Mouse (Mus musculus): Measurements from ENCODE around the gene Rpl36. TPM values are rescaled to one million over a fixed set of nuclear protein-coding genes. Genes with fewer than 3 reads are reported as not detected.

Gene Rpl36
- polyA plus RNA-seq, 1 experiment from 2014 or later: 1,263 TPM

DNA sequence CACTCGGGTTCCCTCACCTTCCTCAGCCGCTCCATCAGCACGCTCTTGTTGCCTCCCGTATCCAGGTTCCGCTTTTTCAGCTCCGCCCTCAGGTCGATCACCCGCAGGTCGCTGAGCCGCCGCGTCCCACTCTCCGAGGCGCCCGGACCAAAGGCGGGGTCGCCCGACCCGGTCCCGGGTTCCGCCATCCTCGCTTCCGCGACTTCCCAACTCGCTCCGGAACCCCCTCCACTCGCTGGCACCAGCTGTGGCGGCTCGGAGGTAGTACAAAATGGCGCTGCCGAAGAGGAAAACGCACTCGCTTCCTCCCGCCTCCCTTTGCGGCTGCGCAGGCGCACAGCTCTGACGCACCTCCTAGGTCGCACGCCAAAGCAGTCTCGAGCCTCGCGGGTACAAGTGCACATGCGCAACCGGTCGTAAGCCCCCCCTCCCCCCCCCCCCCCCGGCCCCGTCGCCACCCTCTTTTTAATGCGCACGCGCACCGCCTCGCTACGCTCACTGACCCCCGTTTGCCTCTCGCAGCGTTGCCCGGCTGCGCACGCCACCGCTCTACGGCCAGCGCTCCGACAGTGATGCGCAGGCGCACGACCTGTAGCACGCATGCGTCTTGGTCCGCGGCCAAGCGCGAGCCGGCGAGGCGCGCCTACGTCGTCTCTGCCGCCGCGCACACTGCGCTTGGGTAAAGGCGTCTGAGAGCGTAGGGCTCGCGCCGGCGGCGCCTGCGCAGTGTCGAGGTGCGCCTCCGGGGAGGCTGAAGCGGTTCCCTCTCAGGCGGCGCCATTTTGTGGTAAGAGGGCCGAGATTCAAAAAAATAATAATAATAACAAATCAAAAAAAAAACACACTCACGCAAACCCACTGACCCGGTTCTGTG lies 28.7 kb upstream of the Rpl36 start, which contains the start of the genes Safb2 and Safb:
Gene Safb2 (minus strand): TSS at position 329 of the 874 bp plus-strand sequence.
Gene Safb (plus strand): TSS at position 569 of the 874 bp plus-strand sequence.
- ATAC-seq (ENCODE audit: low FRiP score): peak; percentile 95

DNA sequence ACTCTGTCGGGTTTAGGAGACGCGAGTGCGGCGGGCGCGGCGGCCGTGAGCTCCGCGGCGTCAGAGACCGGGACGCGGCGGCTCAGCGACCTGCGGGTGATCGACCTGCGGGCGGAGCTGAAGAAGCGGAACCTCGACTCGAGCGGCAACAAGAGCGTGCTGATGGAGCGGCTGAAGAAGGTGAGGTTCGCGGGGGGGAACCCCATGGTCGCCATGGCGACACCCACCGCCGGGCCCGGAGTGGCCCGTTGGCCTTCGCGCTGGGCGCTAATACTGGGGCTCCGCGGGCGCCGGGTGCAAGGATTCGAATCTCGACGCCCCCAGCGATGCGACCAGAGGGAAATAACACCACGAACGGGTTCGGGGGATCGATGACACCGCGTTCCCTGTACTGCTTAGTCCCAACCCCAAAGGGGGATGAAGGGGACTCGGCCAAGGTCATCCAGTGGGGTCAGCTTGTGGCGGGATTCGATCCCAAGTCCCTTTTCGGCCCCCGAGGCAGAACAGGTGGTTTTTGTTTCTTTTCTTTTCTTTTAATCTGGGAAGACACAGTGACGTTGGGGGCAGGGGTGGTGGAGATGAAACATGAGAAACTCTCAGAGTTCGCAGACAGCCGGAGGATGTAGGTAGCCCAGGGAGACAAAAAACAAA lies 27.9 kb upstream of the Rpl36 start:
- H3K36me3 ChIP-seq (replicated peaks; ENCODE audit: control insufficient read depth, insufficient read depth): peaks cover 63% of the 10 kb centered on the region

More for the DNA sequence above, 28.7 kb upstream of the Rpl36 start, which contains the start of the genes Safb2 and Safb:
- H3K9me3 ChIP-seq (ENCODE audit: control insufficient read depth, low read length): no peaks in the 10 kb centered on the region
- peak; percentile 99 for DNase-seq (ENCODE audit: low spot score)
- peak within 1 kb of the TSS; percentile 95 for H3K27ac ChIP-seq
- under 1% methylated on average over 90 of the region's 101 CpGs for WGBS
- H3K4me1 ChIP-seq (replicated peaks; ENCODE audit: control insufficient read depth, insufficient read depth, low read length): peaks cover 37% of the 10 kb centered on the region
- H3K4me3 ChIP-seq (replicated peaks; ENCODE audit: low read length): peak within 1 kb of the TSS; percentile 90
- peak within 1 kb of the TSS; percentile 92 for H3K9ac ChIP-seq
- peaks cover 63% of the 10 kb centered on the region for H3K36me3 ChIP-seq (replicated peaks; ENCODE audit: control insufficient read depth, insufficient read depth)
- H3K4me2 ChIP-seq (replicated peaks): peak within 1 kb of the TSS; percentile 68
- no peaks in the 10 kb centered on the region for H3K27me3 ChIP-seq (ENCODE audit: control insufficient read depth, insufficient read depth, low read length)

GRCm38 (mm10) chr17:56587773-56588172 lies 25.4 kb upstream of the Rpl36 start:
- no peak for DNase-seq (ENCODE audit: low spot score)
- no peaks in the 10 kb centered on the region for H3K9me3 ChIP-seq (ENCODE audit: control insufficient read depth, low read length)
- ATAC-seq (ENCODE audit: low FRiP score): no peak
- peak overlapping the region; percentile 29 for H3K4me2 ChIP-seq (replicated peaks)
- no peak overlapping the region for H3K9ac ChIP-seq
- H3K4me1 ChIP-seq (replicated peaks; ENCODE audit: control insufficient read depth, insufficient read depth, low read length): peaks cover 30% of the 10 kb centered on the region
- H3K27ac ChIP-seq: no peak overlapping the region
- no peak overlapping the region for H3K4me3 ChIP-seq (replicated peaks; ENCODE audit: low read length)
- peaks cover 66% of the 10 kb centered on the region for H3K36me3 ChIP-seq (replicated peaks; ENCODE audit: control insufficient read depth, insufficient read depth)
- H3K27me3 ChIP-seq (ENCODE audit: control insufficient read depth, insufficient read depth, low read length): no peaks in the 10 kb centered on the region
- WGBS: 76% methylated on average over 1 of the region's 1 CpGs

More for the DNA sequence above, 27.9 kb upstream of the Rpl36 start:
- H3K4me1 ChIP-seq (replicated peaks; ENCODE audit: control insufficient read depth, insufficient read depth, low read length): peaks cover 37% of the 10 kb centered on the region
- DNase-seq (ENCODE audit: low spot score): peak; percentile 36
- no peaks in the 10 kb centered on the region for H3K27me3 ChIP-seq (ENCODE audit: control insufficient read depth, insufficient read depth, low read length)
- H3K27ac ChIP-seq: peak overlapping the region; percentile 94
- peak overlapping the region; percentile 65 for H3K4me2 ChIP-seq (replicated peaks)
- ATAC-seq (ENCODE audit: low FRiP score): peak; percentile 7
- under 1% methylated on average over 61 of the region's 61 CpGs for WGBS
- no peaks in the 10 kb centered on the region for H3K9me3 ChIP-seq (ENCODE audit: control insufficient read depth, low read length)
- peak overlapping the region; percentile 92 for H3K9ac ChIP-seq
- H3K4me3 ChIP-seq (replicated peaks; ENCODE audit: low read length): peak overlapping the region; percentile 90

- H3K27me3 ChIP-seq (ENCODE audit: control insufficient read depth, insufficient read depth, low read length): no peaks in the 10 kb centered on the region
- 98% methylated on average over 4 of the region's 4 CpGs for WGBS
- H3K27ac ChIP-seq: no peak overlapping the region
These were observed 24.3 kb upstream of the Rpl36 start for GRCm38 (mm10) chr17:56588921-56589320.

GRCm38 (mm10) chr17:56592553-56592952 lies 20.7 kb upstream of the Rpl36 start:
- DNase-seq (ENCODE audit: low spot score) (no peak), ATAC-seq (ENCODE audit: low FRiP score) (no peak)
- Histone ChIP-seq H3K9me3 (ENCODE audit: control insufficient read depth, low read length) (no peaks in the 10 kb centered on the region), H3K4me2 (replicated peaks) (no peak overlapping the region), H3K4me1 (replicated peaks; ENCODE audit: control insufficient read depth, insufficient read depth, low read length) (peaks cover 3% of the 10 kb centered on the region), H3K4me3 (replicated peaks; ENCODE audit: low read length) (no peak overlapping the region), H3K27me3 (ENCODE audit: control insufficient read depth, insufficient read depth, low read length) (no peaks in the 10 kb centered on the region), H3K9ac (no peak overlapping the region), H3K27ac (no peak overlapping the region), H3K36me3 (replicated peaks; ENCODE audit: control insufficient read depth, insufficient read depth) (peaks cover 100% of the 10 kb centered on the region)

More at GRCm38 (mm10) chr17:56588921-56589320, 24.3 kb upstream of the Rpl36 start:
- Histone ChIP-seq H3K4me1 (replicated peaks; ENCODE audit: control insufficient read depth, insufficient read depth, low read length) (peaks cover 22% of the 10 kb centered on the region), H3K9me3 (ENCODE audit: control insufficient read depth, low read length) (no peaks in the 10 kb centered on the region), H3K36me3 (replicated peaks; ENCODE audit: control insufficient read depth, insufficient read depth) (peaks cover 78% of the 10 kb centered on the region), H3K4me3 (replicated peaks; ENCODE audit: low read length) (no peak overlapping the region), H3K4me2 (replicated peaks) (no peak overlapping the region), H3K9ac (no peak overlapping the region)
- DNase-seq (ENCODE audit: low spot score) (no peak), ATAC-seq (ENCODE audit: low FRiP score) (no peak)

DNA sequence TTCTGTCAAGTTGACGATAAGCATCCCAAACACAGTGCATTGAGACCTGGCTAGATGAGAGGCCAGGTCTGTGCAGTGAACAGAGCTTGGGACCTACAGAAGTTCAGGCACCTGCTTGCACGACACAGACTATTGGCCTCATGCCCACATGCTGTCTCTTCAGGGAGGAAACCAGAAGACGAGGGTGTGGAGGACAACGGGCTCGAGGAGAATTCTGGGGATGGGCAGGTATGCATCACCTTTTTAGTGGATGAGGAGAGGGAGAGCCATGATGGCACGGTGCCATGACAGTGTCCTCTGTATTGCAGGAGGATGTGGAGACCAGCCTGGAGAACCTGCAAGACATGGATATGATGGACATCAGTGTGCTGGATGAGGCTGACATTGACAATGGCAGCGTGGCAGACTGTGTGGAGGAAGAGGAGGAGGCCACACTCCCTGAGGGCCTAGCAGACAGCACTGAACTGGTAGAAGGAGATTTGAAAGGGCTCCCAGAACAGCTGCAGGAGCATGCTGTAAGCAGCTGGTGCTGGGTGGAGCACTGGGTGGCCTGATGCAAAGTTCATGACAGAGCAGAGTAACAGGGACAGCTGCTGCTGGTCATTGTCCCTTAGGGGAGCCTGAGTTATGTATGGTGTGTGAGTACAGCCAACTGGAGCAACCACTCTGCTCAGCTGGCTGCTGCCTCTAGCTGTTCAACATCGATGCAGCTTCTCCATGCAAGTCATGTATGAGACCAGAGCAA lies 19.5 kb upstream of the Rpl36 start:
- no peaks in the 10 kb centered on the region for H3K27me3 ChIP-seq (ENCODE audit: control insufficient read depth, insufficient read depth, low read length)
- H3K4me2 ChIP-seq (replicated peaks): no peak overlapping the region
- H3K4me3 ChIP-seq (replicated peaks; ENCODE audit: low read length): no peak overlapping the region
- no peak for ATAC-seq (ENCODE audit: low FRiP score)
- no peaks in the 10 kb centered on the region for H3K4me1 ChIP-seq (replicated peaks; ENCODE audit: control insufficient read depth, insufficient read depth, low read length)
- 89% methylated on average over 8 of the region's 8 CpGs for WGBS
- H3K9ac ChIP-seq: no peak overlapping the region
- DNase-seq (ENCODE audit: low spot score): no peak
- H3K27ac ChIP-seq: no peak overlapping the region
- H3K36me3 ChIP-seq (replicated peaks; ENCODE audit: control insufficient read depth, insufficient read depth): peaks cover 96% of the 10 kb centered on the region
- no peaks in the 10 kb centered on the region for H3K9me3 ChIP-seq (ENCODE audit: control insufficient read depth, low read length)

GRCm38 (mm10) chr17:56603186-56604069 lies 9.8 kb upstream of the Rpl36 start:
- peaks cover 3% of the 10 kb centered on the region for H3K4me1 ChIP-seq (replicated peaks; ENCODE audit: control insufficient read depth, insufficient read depth, low read length)
- H3K9me3 ChIP-seq (ENCODE audit: control insufficient read depth, low read length): no peaks in the 10 kb centered on the region
- H3K4me2 ChIP-seq (replicated peaks): no peak overlapping the region
- no peak overlapping the region for H3K4me3 ChIP-seq (replicated peaks; ENCODE audit: low read length)
- H3K27me3 ChIP-seq (ENCODE audit: control insufficient read depth, insufficient read depth, low read length): no peaks in the 10 kb centered on the region
- H3K27ac ChIP-seq: no peak overlapping the region
- ATAC-seq (ENCODE audit: low FRiP score): no peak
- peaks cover 92% of the 10 kb centered on the region for H3K36me3 ChIP-seq (replicated peaks; ENCODE audit: control insufficient read depth, insufficient read depth)
- no peak overlapping the region for H3K9ac ChIP-seq
- no peak for DNase-seq (ENCODE audit: low spot score)
- WGBS: 94% methylated on average over 28 of the region's 28 CpGs

GRCm38 (mm10) chr17:56604070-56604380 lies 9.2 kb upstream of the Rpl36 start:
- no peak overlapping the region for H3K27ac ChIP-seq
- ATAC-seq (ENCODE audit: low FRiP score) (no peak), DNase-seq (ENCODE audit: low spot score) (no peak)
- 94% methylated on average over 9 of the region's 9 CpGs for WGBS
- H3K9ac ChIP-seq: no peak overlapping the region
- H3K4me1 ChIP-seq (replicated peaks; ENCODE audit: control insufficient read depth, insufficient read depth, low read length): peaks cover 9% of the 10 kb centered on the region
- H3K4me2 ChIP-seq (replicated peaks): no peak overlapping the region
- H3K4me3 ChIP-seq (replicated peaks; ENCODE audit: low read length): no peak overlapping the region
- no peaks in the 10 kb centered on the region for H3K27me3 ChIP-seq (ENCODE audit: control insufficient read depth, insufficient read depth, low read length)
- H3K36me3 ChIP-seq (replicated peaks; ENCODE audit: control insufficient read depth, insufficient read depth): peaks cover 92% of the 10 kb centered on the region
- H3K9me3 ChIP-seq (ENCODE audit: control insufficient read depth, low read length): no peaks in the 10 kb centered on the region

Measured in hindbrain, embryonic 14.5 days (tissue).